Mouse (Mus musculus): ENCODE data around the gene Kctd15. TPM values are rescaled to one million over a fixed set of nuclear protein-coding genes. Genes with fewer than 3 reads are reported as not detected.
A peak's percentile ranks its signal among the peaks of the same experiment; 100 is the strongest.

Gene Kctd15
- polyA plus RNA-seq, 1 experiment from 2014 or later = 3.2 TPM

GRCm38 (mm10) chr7:34672916-34673315, 16.4 kb upstream of the Kctd15 start:
- H3K27ac ChIP-seq (ENCODE audit: low read length) = no peak overlapping the region
- H3K27me3 ChIP-seq (ENCODE audit: control insufficient read depth, insufficient read depth, low read length) = peaks cover 38% of the 10 kb centered on the region
- WGBS = 62% methylated on average over 4 of the region's 4 CpGs
- H3K4me2 ChIP-seq (ENCODE audit: low read depth, low read length) = no peak overlapping the region
- H3K4me3 ChIP-seq (ENCODE audit: low read length) = no peak overlapping the region
- no peak for ATAC-seq (replicated peaks; ENCODE audit: extremely low read depth, insufficient read depth, low FRiP score)
- H3K4me1 ChIP-seq (ENCODE audit: control insufficient read depth, insufficient read depth, low read length) = peaks cover 3% of the 10 kb centered on the region; the same call in 1 of the 2 replicates
- no peak overlapping the region for H3K9ac ChIP-seq (ENCODE audit: low read length)
- no peaks in the 10 kb centered on the region for H3K36me3 ChIP-seq (ENCODE audit: control insufficient read depth, insufficient read depth)
- H3K9me3 ChIP-seq (replicated peaks; ENCODE audit: control insufficient read depth, low read length) = no peaks in the 10 kb centered on the region

DNA sequence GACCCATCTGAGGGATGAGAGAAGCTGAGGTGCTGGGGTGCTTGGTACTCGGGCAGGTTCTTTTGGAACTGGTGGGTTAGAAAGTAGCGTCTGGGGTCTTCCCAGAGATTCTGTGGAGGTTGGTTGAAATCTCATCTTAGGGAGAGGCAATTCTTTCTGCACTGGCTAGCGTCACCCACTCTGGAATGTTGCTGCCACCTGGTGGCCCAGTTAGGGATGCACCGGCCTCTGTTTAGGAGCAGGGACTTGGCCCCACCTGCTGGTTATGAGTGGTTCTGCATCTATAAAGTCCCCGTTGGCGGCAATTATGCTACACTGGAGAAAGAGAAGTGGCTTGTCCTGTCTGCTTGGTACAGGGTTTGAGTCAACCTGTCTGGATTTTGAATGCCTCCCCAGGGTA, 15.4 kb upstream of the Kctd15 start:
- ATAC-seq (replicated peaks; ENCODE audit: extremely low read depth, insufficient read depth, low FRiP score) = no peak
- WGBS = 1% methylated on average over 6 of the region's 6 CpGs

GRCm38 (mm10) chr7:34670778-34671177, 14.2 kb upstream of the Kctd15 start:
- H3K36me3 ChIP-seq (ENCODE audit: control insufficient read depth, insufficient read depth) = no peaks in the 10 kb centered on the region
- H3K4me3 ChIP-seq (ENCODE audit: low read length) = no peak overlapping the region
- no peaks in the 10 kb centered on the region for H3K9me3 ChIP-seq (replicated peaks; ENCODE audit: control insufficient read depth, low read length)
- peaks cover under 1% of the 10 kb centered on the region; the same call in 1 of the 2 replicates for H3K4me1 ChIP-seq (ENCODE audit: control insufficient read depth, insufficient read depth, low read length)
- H3K4me2 ChIP-seq (ENCODE audit: low read depth, low read length) = no peak overlapping the region
- H3K27ac ChIP-seq (ENCODE audit: low read length) = no peak overlapping the region
- 68% methylated on average over 3 of the region's 3 CpGs for WGBS
- peaks cover 35% of the 10 kb centered on the region for H3K27me3 ChIP-seq (ENCODE audit: control insufficient read depth, insufficient read depth, low read length)
- no peak for ATAC-seq (replicated peaks; ENCODE audit: extremely low read depth, insufficient read depth, low FRiP score)
- no peak overlapping the region for H3K9ac ChIP-seq (ENCODE audit: low read length)

More for the DNA sequence above, 15.4 kb upstream of the Kctd15 start:
- Histone ChIP-seq H3K27ac (ENCODE audit: low read length) (no peak overlapping the region), H3K9me3 (replicated peaks; ENCODE audit: control insufficient read depth, low read length) (no peaks in the 10 kb centered on the region), H3K4me3 (ENCODE audit: low read length) (no peak overlapping the region), H3K27me3 (ENCODE audit: control insufficient read depth, insufficient read depth, low read length) (peaks cover 38% of the 10 kb centered on the region), H3K9ac (ENCODE audit: low read length) (no peak overlapping the region), H3K4me2 (ENCODE audit: low read depth, low read length) (no peak overlapping the region), H3K36me3 (ENCODE audit: control insufficient read depth, insufficient read depth) (no peaks in the 10 kb centered on the region), H3K4me1 (ENCODE audit: control insufficient read depth, insufficient read depth, low read length) (peaks cover 3% of the 10 kb centered on the region; the same call in 1 of the 2 replicates)

GRCm38 (mm10) chr7:34669336-34669735, 12.8 kb upstream of the Kctd15 start:
- Histone ChIP-seq H3K9me3 (replicated peaks; ENCODE audit: control insufficient read depth, low read length) (no peaks in the 10 kb centered on the region), H3K4me2 (ENCODE audit: low read depth, low read length) (no peak overlapping the region), H3K27me3 (ENCODE audit: control insufficient read depth, insufficient read depth, low read length) (peaks cover 21% of the 10 kb centered on the region), H3K9ac (ENCODE audit: low read length) (no peak overlapping the region), H3K36me3 (ENCODE audit: control insufficient read depth, insufficient read depth) (no peaks in the 10 kb centered on the region), H3K27ac (ENCODE audit: low read length) (no peak overlapping the region), H3K4me3 (ENCODE audit: low read length) (no peak overlapping the region), H3K4me1 (ENCODE audit: control insufficient read depth, insufficient read depth, low read length) (no peaks in the 10 kb centered on the region)
- ATAC-seq (replicated peaks; ENCODE audit: extremely low read depth, insufficient read depth, low FRiP score) = no peak
- 8% methylated on average over 9 of the region's 9 CpGs for WGBS

GRCm38 (mm10) chr7:34667874-34668273, 11.3 kb upstream of the Kctd15 start:
- WGBS = 84% methylated on average over 16 of the region's 16 CpGs
- Histone ChIP-seq H3K4me2 (ENCODE audit: low read depth, low read length) (no peak overlapping the region), H3K4me3 (ENCODE audit: low read length) (no peak overlapping the region), H3K27ac (ENCODE audit: low read length) (no peak overlapping the region), H3K9ac (ENCODE audit: low read length) (no peak overlapping the region), H3K4me1 (ENCODE audit: control insufficient read depth, insufficient read depth, low read length) (no peaks in the 10 kb centered on the region), H3K9me3 (replicated peaks; ENCODE audit: control insufficient read depth, low read length) (no peaks in the 10 kb centered on the region), H3K27me3 (ENCODE audit: control insufficient read depth, insufficient read depth, low read length) (peaks cover 7% of the 10 kb centered on the region), H3K36me3 (ENCODE audit: control insufficient read depth, insufficient read depth) (no peaks in the 10 kb centered on the region)
- ATAC-seq (replicated peaks; ENCODE audit: extremely low read depth, insufficient read depth, low FRiP score) = no peak

- WGBS = 27% methylated on average over 7 of the region's 7 CpGs
- Histone ChIP-seq H3K4me3 (ENCODE audit: low read length) (no peak overlapping the region), H3K36me3 (ENCODE audit: control insufficient read depth, insufficient read depth) (no peaks in the 10 kb centered on the region), H3K9ac (ENCODE audit: low read length) (no peak overlapping the region), H3K4me1 (ENCODE audit: control insufficient read depth, insufficient read depth, low read length) (no peaks in the 10 kb centered on the region), H3K9me3 (replicated peaks; ENCODE audit: control insufficient read depth, low read length) (no peaks in the 10 kb centered on the region), H3K4me2 (ENCODE audit: low read depth, low read length) (no peak overlapping the region), H3K27me3 (ENCODE audit: control insufficient read depth, insufficient read depth, low read length) (peaks cover 2% of the 10 kb centered on the region; the same call in 1 of the 2 replicates), H3K27ac (ENCODE audit: low read length) (no peak overlapping the region)
- no peak for ATAC-seq (replicated peaks; ENCODE audit: extremely low read depth, insufficient read depth, low FRiP score)
These were observed 6.6 kb upstream of the Kctd15 start for GRCm38 (mm10) chr7:34663145-34663544.

DNA sequence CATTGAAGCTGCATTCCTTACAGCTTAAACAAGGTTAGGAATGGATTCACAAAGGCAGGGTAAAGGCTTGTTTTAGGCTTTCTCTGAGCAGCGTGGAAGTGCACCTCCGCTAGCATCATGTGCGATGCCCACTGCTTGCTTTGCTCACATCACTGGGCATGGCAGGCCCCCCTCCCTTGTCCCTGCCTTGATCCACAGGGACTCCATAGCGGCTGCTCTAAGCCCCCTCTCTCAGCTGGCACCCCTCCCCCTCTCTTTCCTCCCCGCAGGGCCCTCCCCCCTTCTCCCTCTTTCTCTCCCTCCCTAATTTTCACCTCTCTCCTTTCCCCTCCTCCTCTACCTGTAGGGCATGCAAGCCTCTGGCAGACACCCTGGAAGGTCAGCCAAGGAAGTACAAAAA, 5.7 kb upstream of the Kctd15 start:
- no peak for ATAC-seq (replicated peaks; ENCODE audit: extremely low read depth, insufficient read depth, low FRiP score)
- H3K27ac ChIP-seq (ENCODE audit: low read length) = no peak overlapping the region
- H3K27me3 ChIP-seq (ENCODE audit: control insufficient read depth, insufficient read depth, low read length) = peaks cover 2% of the 10 kb centered on the region; the same call in 1 of the 2 replicates
- WGBS = 38% methylated on average over 5 of the region's 5 CpGs
- no peak overlapping the region for H3K4me2 ChIP-seq (ENCODE audit: low read depth, low read length)
- H3K4me3 ChIP-seq (ENCODE audit: low read length) = no peak overlapping the region
- H3K9ac ChIP-seq (ENCODE audit: low read length) = no peak overlapping the region
- H3K9me3 ChIP-seq (replicated peaks; ENCODE audit: control insufficient read depth, low read length) = no peaks in the 10 kb centered on the region
- no peaks in the 10 kb centered on the region for H3K4me1 ChIP-seq (ENCODE audit: control insufficient read depth, insufficient read depth, low read length)
- H3K36me3 ChIP-seq (ENCODE audit: control insufficient read depth, insufficient read depth) = no peaks in the 10 kb centered on the region

GRCm38 (mm10) chr7:34659386-34660085, 3.0 kb upstream of the Kctd15 start:
- no peak for ATAC-seq (replicated peaks; ENCODE audit: extremely low read depth, insufficient read depth, low FRiP score)
- peaks cover 2% of the 10 kb centered on the region; the same call in 1 of the 2 replicates for H3K27me3 ChIP-seq (ENCODE audit: control insufficient read depth, insufficient read depth, low read length)
- no peak overlapping the region for H3K27ac ChIP-seq (ENCODE audit: low read length)
- no peaks in the 10 kb centered on the region for H3K9me3 ChIP-seq (replicated peaks; ENCODE audit: control insufficient read depth, low read length)
- no peak overlapping the region for H3K4me3 ChIP-seq (ENCODE audit: low read length)
- no peak overlapping the region for H3K9ac ChIP-seq (ENCODE audit: low read length)
- WGBS = 70% methylated on average over 6 of the region's 6 CpGs
- H3K36me3 ChIP-seq (ENCODE audit: control insufficient read depth, insufficient read depth) = no peaks in the 10 kb centered on the region
- H3K4me2 ChIP-seq (ENCODE audit: low read depth, low read length) = no peak overlapping the region
- H3K4me1 ChIP-seq (ENCODE audit: control insufficient read depth, insufficient read depth, low read length) = no peaks in the 10 kb centered on the region

- Histone ChIP-seq H3K36me3 (ENCODE audit: control insufficient read depth, insufficient read depth) (no peaks in the 10 kb centered on the region), H3K4me2 (ENCODE audit: low read depth, low read length) (peak overlapping the region; percentile 74), H3K4me1 (ENCODE audit: control insufficient read depth, insufficient read depth, low read length) (peaks cover 12% of the 10 kb centered on the region; the same call in 1 of the 2 replicates), H3K27me3 (ENCODE audit: control insufficient read depth, insufficient read depth, low read length) (peaks cover 7% of the 10 kb centered on the region; the same call in 1 of the 2 replicates), H3K27ac (ENCODE audit: low read length) (peak overlapping the region; percentile 74), H3K9ac (ENCODE audit: low read length) (peak overlapping the region; percentile 83), H3K9me3 (replicated peaks; ENCODE audit: control insufficient read depth, low read length) (no peaks in the 10 kb centered on the region), H3K4me3 (ENCODE audit: low read length) (peak overlapping the region; percentile 82)
- peak; percentile 83 for ATAC-seq (replicated peaks; ENCODE audit: extremely low read depth, insufficient read depth, low FRiP score)
- under 1% methylated on average over 60 of the region's 74 CpGs for WGBS
These were observed 1.3 kb downstream of the Kctd15 start for GRCm38 (mm10) chr7:34655086-34655839.
